Mouse (Mus musculus): ENCODE results near the gene Atp6v0d1.

DNA sequence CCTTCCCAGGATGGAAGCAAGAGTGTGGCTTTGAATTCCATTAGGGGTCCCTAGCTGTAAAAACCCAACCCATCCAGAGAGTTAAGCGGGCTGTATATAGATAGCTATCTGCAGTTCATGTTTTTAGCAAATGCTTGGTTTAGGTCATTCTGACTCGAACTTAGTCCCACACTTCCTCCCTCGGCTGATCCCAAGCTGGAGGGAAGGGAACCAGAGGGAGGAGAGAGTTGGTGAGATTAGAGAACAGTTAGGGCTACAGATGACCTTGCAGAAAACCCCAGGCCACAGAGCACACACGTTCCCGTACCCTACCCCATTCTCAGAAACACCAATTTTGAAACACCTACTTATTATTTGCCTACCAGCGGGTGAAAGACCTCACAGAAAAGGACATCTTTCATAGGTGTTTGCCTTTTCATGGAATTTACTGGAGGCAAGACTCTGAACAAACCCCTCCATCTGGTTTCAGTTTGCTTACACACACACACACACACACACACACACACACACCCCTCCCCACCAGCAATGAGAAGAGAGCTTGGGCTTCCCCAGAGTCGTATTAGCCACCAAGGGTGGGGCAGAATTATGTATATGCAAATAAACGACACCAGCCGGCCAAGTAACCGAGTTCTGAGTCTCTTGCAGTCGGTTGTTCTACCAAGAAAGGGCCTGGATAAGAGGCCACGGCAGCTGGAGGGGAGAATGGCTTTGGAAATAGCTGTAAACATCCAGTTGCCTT is 55.7 kb downstream of the Atp6v0d1 start:
- TF ChIP-seq CTCF (IDR thresholded peaks at IDR 0.05; ENCODE audit: low read depth) (no peak), EP300 (optimal IDR thresholded peaks at IDR 0.05) (no peak)
